Comparison of ENCODE assay signal across 7 mouse cellular contexts in the genomic region with DNA sequence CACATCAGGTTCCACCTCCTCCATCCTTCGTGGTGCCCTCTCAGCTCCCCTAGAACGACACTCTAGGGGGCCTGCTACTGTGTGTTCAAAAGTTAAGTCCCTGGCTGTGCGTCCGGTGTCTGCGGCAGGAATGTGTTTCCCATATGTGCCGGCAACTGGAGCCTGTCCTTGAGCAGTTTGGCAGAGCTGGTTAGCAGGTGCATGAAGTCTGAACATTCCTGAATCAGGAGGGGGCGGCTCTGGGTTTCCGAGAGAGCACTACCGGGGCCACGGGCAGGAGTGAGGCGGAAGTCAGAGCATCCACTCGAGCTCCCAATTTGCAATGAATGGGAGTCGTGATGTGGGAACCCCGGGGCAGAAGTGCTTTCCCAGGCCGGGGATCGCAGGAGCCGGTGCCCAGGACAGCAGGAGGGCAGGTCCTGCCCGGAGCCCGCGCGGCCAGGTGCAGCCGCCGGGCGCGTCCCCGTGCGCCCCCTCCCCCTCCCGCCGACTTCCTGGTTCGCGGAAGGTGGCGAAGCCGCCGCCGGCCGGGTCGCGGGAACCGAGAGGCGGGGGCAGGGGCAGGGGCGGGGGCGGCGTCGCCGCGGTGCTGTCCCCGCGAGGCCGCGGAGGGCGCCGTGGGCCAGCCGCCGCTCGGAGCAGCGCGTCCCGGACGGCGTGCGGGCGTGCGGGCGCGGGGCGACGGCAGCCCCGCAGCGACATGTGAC. TPM values are rescaled to one million over a fixed set of nuclear protein-coding genes. Genes with fewer than 3 reads are reported as not detected.
A peak's percentile ranks its signal among the peaks of the same experiment; 100 is the strongest.
DNase-seq lines count a peak whose midpoint lies in the region; ATAC-seq and TF ChIP-seq lines count a peak whose summit lies in the region.

Gene Dennd1b (plus strand): TSS at position 275 of the 707 bp plus-strand sequence.

- H3K4me1 ChIP-seq in intestine, postnatal 0 days (replicated peaks; ENCODE audit: control insufficient read depth, insufficient read depth, low read length), result peaks cover 17% of the 10 kb centered on the region; the same call in 1 of the 2 replicates
- H3K4me1 ChIP-seq in midbrain, embryonic 10.5 days, result peaks cover 14% of the 10 kb centered on the region

- peak; percentile 85 for DNase-seq in adrenal gland, adult 2 months
- DNase-seq in embryo, embryonic 11.5 days (ENCODE audit: low read depth, low spot score), result peak; percentile 49
- DNase-seq in left cerebral cortex, postnatal 4 days, result peak; percentile 61
- peak; percentile 66 for DNase-seq in midbrain, embryonic 10.5 days (ENCODE audit: low spot score)
- peak; percentile 55 for DNase-seq in right cerebral cortex, postnatal 4 days

- peak within 1 kb of the TSS; percentile 80 for H3K4me2 ChIP-seq in intestine, postnatal 0 days (replicated peaks; ENCODE audit: low read depth)

- TF ChIP-seq CTCF in intestine, postnatal 0 days (IDR thresholded peaks at IDR 0.05; ENCODE audit: low read depth), result 0 out of 2 replicates have a peak, but pooled peaks have one; percentile 29

- peak within 1 kb of the TSS; percentile 76 for H3K4me3 ChIP-seq in intestine, postnatal 0 days (ENCODE audit: low read depth, low read length)
- peak within 1 kb of the TSS; percentile 91 for H3K4me3 ChIP-seq in midbrain, embryonic 10.5 days

- intact Hi-C loops in left cerebral cortex, postnatal 4 days (cut with DNase I), result no loop called here

- peak within 1 kb of the TSS; percentile 96 for H3K27ac ChIP-seq in intestine, postnatal 0 days (ENCODE audit: low read depth, low read length)
- H3K27ac ChIP-seq in midbrain, embryonic 10.5 days (replicated peaks), result peak within 1 kb of the TSS; percentile 95

- H3K9ac ChIP-seq in intestine, postnatal 0 days (ENCODE audit: low read depth, low read length), result peak within 1 kb of the TSS; percentile 96

- no peaks in the 10 kb centered on the region for H3K9me3 ChIP-seq in intestine, postnatal 0 days (ENCODE audit: control insufficient read depth)
- H3K9me3 ChIP-seq in midbrain, embryonic 10.5 days (replicated peaks), result no peaks in the 10 kb centered on the region

- peak; percentile 42 for ATAC-seq in granulocyte monocyte progenitor cell, adult 5-6 weeks (replicated peaks; ENCODE audit: poor library complexity, severe bottlenecking)
- ATAC-seq in intestine, postnatal 0 days, result peak; percentile 76

- peaks cover 6% of the 10 kb centered on the region; the same call in 1 of the 2 replicates for H3K36me3 ChIP-seq in intestine, postnatal 0 days (ENCODE audit: control insufficient read depth, insufficient read depth)
- H3K36me3 ChIP-seq in midbrain, embryonic 10.5 days, result peaks cover 11% of the 10 kb centered on the region

- H3K27me3 ChIP-seq in intestine, postnatal 0 days (replicated peaks; ENCODE audit: control insufficient read depth, insufficient read depth, low read length), result no peaks in the 10 kb centered on the region
- H3K27me3 ChIP-seq in midbrain, embryonic 10.5 days (ENCODE audit: low read depth, poor library complexity, severe bottlenecking), result no peaks in the 10 kb centered on the region

- under 1% methylated on average over 40 of the region's 69 CpGs for WGBS in intestine, postnatal 0 days
- under 1% methylated on average over 66 of the region's 69 CpGs for WGBS in midbrain, embryonic 10.5 days

RNA-seq across cellular contexts. Expression of gene Dennd1b, which starts in this region (rescaled TPM):
- total RNA-seq in adrenal gland, adult 2 months (2021), result 10 to 100 TPM; 22.0 to 26.3 TPM
- 3.3 and 3.4 TPM in 2 replicates for polyA plus RNA-seq in adrenal gland, adult 2 months (2012; rRNA removed)
- 33.4 and 35.0 TPM in 2 replicates for total RNA-seq in granulocyte monocyte progenitor cell, adult 5-6 weeks (2014; fragmentation: Nextera tagmentation)
- 19.0 and 22.0 TPM in 2 replicates for total RNA-seq in granulocyte monocyte progenitor cell, adult 5-6 weeks (2017)
- 18.3 and 19.1 TPM in 2 replicates for polyA plus RNA-seq in intestine, postnatal 0 days (2015; fragmentation: Nextera tagmentation; extraction: Ambion mirVana)
- 10 to 100 TPM; 18.9 to 20.0 TPM for total RNA-seq in left cerebral cortex, postnatal 4 days (2021)
- polyA plus RNA-seq in midbrain, embryonic 10.5 days (2016; fragmentation: Nextera tagmentation; extraction: Ambion mirVana), result 6.4 and 9.4 TPM in 2 replicates

Comparison
In these comparisons a context has a peak if more than half of its experiments do, and no peak if none do; other contexts are left out.
1. Peak in every context shown above with its lines: DNase-seq, ATAC-seq, H3K4me3 ChIP-seq and H3K27ac ChIP-seq.